Mouse (Mus musculus): ENCODE data around the gene Lyst.
"Not testable (repeated sequence)": the region's sequence is repeated elsewhere in the genome, so short reads cannot be mapped to it uniquely, and the experiment has no call there.

Gene Lyst

GRCm38 (mm10) chr13:13784420-13784936, 194.3 kb downstream of the Lyst start:
- no peak for DNase-seq

- no peak for DNase-seq
Measured at GRCm38 (mm10) chr13:13784981-13785783, 195.0 kb downstream of the Lyst start.

GRCm38 (mm10) chr13:13786971-13787370, 196.8 kb downstream of the Lyst start:
- DNase-seq, result no peak

- DNase-seq, result no peak
Measured at GRCm38 (mm10) chr13:13788070-13788469, 197.9 kb downstream of the Lyst start.

GRCm38 (mm10) chr13:13791981-13792380, 201.8 kb downstream of the Lyst start:
- no peak for DNase-seq

GRCm38 (mm10) chr13:13795166-13795832, 205.1 kb downstream of the Lyst start:
- no peak for DNase-seq

- DNase-seq, result no peak
Measured at GRCm38 (mm10) chr13:13796082-13796481, 205.9 kb downstream of the Lyst start.

GRCm38 (mm10) chr13:13797816-13798215, 207.6 kb downstream of the Lyst start:
- not testable (repeated sequence) for DNase-seq

GRCm38 (mm10) chr13:13798775-13799174, 208.6 kb downstream of the Lyst start:
- no peak for DNase-seq

GRCm38 (mm10) chr13:13808337-13809132, 218.3 kb downstream of the Lyst start:
- DNase-seq, result no peak

GRCm38 (mm10) chr13:13810885-13811284, 220.7 kb downstream of the Lyst start:
- no peak for DNase-seq

GRCm38 (mm10) chr13:13818696-13819095, 228.5 kb downstream of the Lyst start:
- no peak for DNase-seq

GRCm38 (mm10) chr13:13820234-13821123, 230.3 kb downstream of the Lyst start:
- DNase-seq, result no peak

- DNase-seq, result no peak
Measured at GRCm38 (mm10) chr13:13824946-13825345, 234.7 kb downstream of the Lyst start.

- DNase-seq, result no peak
Measured at GRCm38 (mm10) chr13:13826533-13826932, 236.3 kb downstream of the Lyst start.

- DNase-seq, result no peak
Measured at GRCm38 (mm10) chr13:13828125-13828524, 237.9 kb downstream of the Lyst start.

Measured in liver (tissue).